Mouse (Mus musculus): Measurements from ENCODE around the gene Mbd6.

DNA sequence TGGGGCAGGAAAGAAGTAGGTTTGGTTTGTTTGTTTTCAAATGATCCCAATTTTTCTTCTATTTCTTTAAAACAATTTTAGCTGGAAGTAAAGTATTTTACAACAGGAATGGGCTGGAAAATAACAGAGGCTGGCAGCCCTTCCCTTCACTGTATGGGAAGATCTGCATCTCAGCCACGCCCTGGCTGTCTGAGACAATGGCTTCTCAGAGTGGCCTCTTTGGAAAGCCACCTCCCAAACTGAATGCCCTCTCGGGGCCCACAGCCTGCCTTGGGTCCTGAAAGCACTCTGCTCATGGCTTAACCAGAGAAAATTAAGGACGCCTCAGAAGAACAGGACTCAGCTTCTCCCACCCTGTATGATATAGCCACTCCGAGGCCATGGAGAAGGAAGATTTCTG is 18.9 kb downstream of the Mbd6 start:
- TF ChIP-seq POLR2A (IDR thresholded peaks at IDR 0.05; ENCODE audit: control insufficient read depth, extremely low read depth, insufficient read depth, low read length, poor library complexity) (no peak), CTCF (IDR thresholded peaks at IDR 0.05; ENCODE audit: borderline replicate concordance, control insufficient read depth, extremely low read depth, insufficient read depth, low read length, poor library complexity) (no peak)
